Mouse (Mus musculus) midbrain, embryonic 11.5 days (tissue): Measurements from ENCODE around the gene Vipr2. TPM values are rescaled to one million over a fixed set of nuclear protein-coding genes. Genes with fewer than 3 reads are reported as not detected.

Experiments
- microRNA-seq: library from miRNA; unstranded; fragments of <30 nt; microRNA quantifications from one replicate; pipeline ENCODE4, GENCODE M21; 2017
- polyA plus RNA-seq: library from polyadenylated mRNA; unstranded; fragments of >200 nt; fragmentation: Nextera tagmentation; extraction: Ambion mirVana; gene quantifications from 2 replicates; pipeline ENCODE4 v1.2.1, GENCODE M21; 2014

The Vipr2 gene
- polyA plus RNA-seq, 1 experiment from 2014 or later = 5.2 TPM

Small RNA genes lying within 50 kb of the gene (microRNA-seq; reads per million reads assigned to microRNA genes)
- not detected for gene Gm44372

Other genes starting within 250 kb of the Vipr2 start
- 77.7 and 82.3 TPM in 2 replicates for gene Zfp386, start 30.0 kb upstream of the Vipr2 start, polyA plus RNA-seq
- 14.1 and 16.2 TPM in 2 replicates for gene Wdr60, start 185.3 kb downstream of the Vipr2 start, polyA plus RNA-seq
- not detected in 2 replicates for gene Gm11027, start 197.7 kb downstream of the Vipr2 start, polyA plus RNA-seq
- 17.8 and 17.9 TPM in 2 replicates for gene Esyt2, start 203.5 kb downstream of the Vipr2 start, polyA plus RNA-seq